ENCODE assay signal across 21 mouse cellular contexts in genomic region chr9:113408521-113408920, GRCm38 (mm10).
"Had no signal": no experiment of that assay in that cellular context is flagged by ENCODE, and none has a peak within 500 bp of the region (broad histone marks: within the 10 kb centered on the region; RNA-seq: fewer than 3 reads in every experiment).

No protein-coding gene starts in this region.

- ATAC-seq: midbrain, embryonic 16.5 days had no signal

- H3K27ac ChIP-seq: kidney, embryonic 15.5 days; left cerebral cortex, adult 2 months; limb, embryonic 10.5 days; limb, embryonic 13.5 days; liver, embryonic 13.5 days; midbrain, embryonic 12.5 days; neural tube, embryonic 13.5 days had no signal

- H3K4me2 ChIP-seq: kidney, embryonic 15.5 days; limb, embryonic 13.5 days; liver, embryonic 13.5 days; midbrain, embryonic 12.5 days; neural tube, embryonic 13.5 days had no signal

- DNase-seq: kidney, postnatal 10 days; kidney, postnatal 36 days; layer of hippocampus, postnatal 36 days; liver; liver, embryonic 13.5 days; lung, adult 2 months; lung, postnatal 14 days; lung, postnatal 4 days; retina, postnatal 1 day; right cerebral cortex, postnatal 25 days; spleen, adult 18-20 months; thymus, adult 18-20 months; thymus, postnatal 36 days had no signal

- H3K4me1 ChIP-seq: kidney, embryonic 15.5 days; limb, embryonic 10.5 days; limb, embryonic 13.5 days; liver, embryonic 13.5 days; midbrain, embryonic 12.5 days; neural tube, embryonic 13.5 days had no signal

- H3K9ac ChIP-seq: kidney, embryonic 15.5 days; limb, embryonic 13.5 days; liver, embryonic 13.5 days; midbrain, embryonic 12.5 days; neural tube, embryonic 13.5 days had no signal

- H3K36me3 ChIP-seq: kidney, embryonic 15.5 days; limb, embryonic 10.5 days; limb, embryonic 13.5 days; liver, embryonic 13.5 days; midbrain, embryonic 12.5 days; neural tube, embryonic 13.5 days had no signal

- H3K27me3 ChIP-seq: kidney, embryonic 15.5 days; limb, embryonic 13.5 days; liver, embryonic 13.5 days; midbrain, embryonic 12.5 days; neural tube, embryonic 13.5 days had no signal

- H3K9me3 ChIP-seq: kidney, embryonic 15.5 days; limb, embryonic 10.5 days; limb, embryonic 13.5 days; liver, embryonic 13.5 days; midbrain, embryonic 12.5 days; neural tube, embryonic 13.5 days had no signal

- H3K4me3 ChIP-seq: kidney, embryonic 15.5 days; left cerebral cortex, adult 2 months; limb, embryonic 10.5 days; limb, embryonic 13.5 days; liver, embryonic 13.5 days; midbrain, embryonic 12.5 days; myocyte; neural tube, embryonic 13.5 days had no signal
